Mouse (Mus musculus) limb, embryonic 10.5 days (tissue): ENCODE measurements around the gene Alg12. TPM values are rescaled to one million over a fixed set of nuclear protein-coding genes. Genes with fewer than 3 reads are reported as not detected.

Experiments
- DNase-seq: peaks from one replicate; pipeline ENCODE4 v3.0.0-alpha.2; 2017; ENCODE audit warnings: low spot score
- H3K27ac ChIP-seq: fragments of 300-500 bp; sonication (generic); 2 replicates; pipeline ENCODE4 v1.5.1; 2016; ENCODE audit warnings: mild to moderate bottlenecking
- H3K27me3 ChIP-seq: fragments of 300-500 bp; sonication (generic); 2 replicates; pipeline ENCODE4 v1.6.1; 2016; ENCODE audit warnings: low read depth, mild to moderate bottlenecking; ENCODE audit not compliant: poor library complexity, severe bottlenecking
- H3K36me3 ChIP-seq: fragments of 300-500 bp; sonication (generic); 2 replicates; pipeline ENCODE4 v1.6.1; 2016; ENCODE audit warnings: mild to moderate bottlenecking, moderate library complexity
- H3K4me1 ChIP-seq: fragments of 300-500 bp; sonication (generic); 2 replicates; pipeline ENCODE4 v1.6.1; 2016
- H3K4me3 ChIP-seq: fragments of 300-500 bp; sonication (generic); 2 replicates; pipeline ENCODE4 v1.5.1; 2016; ENCODE audit warnings: mild to moderate bottlenecking, moderate library complexity
- H3K9me3 ChIP-seq: fragments of 300-500 bp; sonication (generic); replicated peaks from 2 replicates; pipeline ENCODE4 v1.6.1; 2016; ENCODE audit warnings: mild to moderate bottlenecking
- WGBS: fragments of 180-500 bp; shearing (Covaris S2); methylation state at CpG from one replicate; pipeline ENCODE4 v1.1.7; 2016; 5-methylcytosine and 5-hydroxymethylcytosine counted together
- polyA plus RNA-seq: library from polyadenylated mRNA; unstranded; fragments of >200 nt; fragmentation: Nextera tagmentation; extraction: Ambion mirVana; gene quantifications from 2 replicates; pipeline ENCODE4 v1.2.1, GENCODE M21; 2016

Alg12 gene
- polyA plus RNA-seq, 1 experiment from 2014 or later: 12.3 TPM

- 91% methylated on average over 3 of the region's 3 CpGs for WGBS
- Histone ChIP-seq H3K36me3 (peaks cover 20% of the 10 kb centered on the region), H3K9me3 (no peaks in the 10 kb centered on the region), H3K27ac (peak overlapping the region; percentile 96; the same call in 1 of the 2 replicates), H3K27me3 (no peaks in the 10 kb centered on the region), H3K4me3 (no peak overlapping the region), H3K4me1 (peaks cover 54% of the 10 kb centered on the region)
- DNase-seq: no peak
These were observed 41.7 kb upstream of the Alg12 start for GRCm38 (mm10) chr15:88860781-88861180.

- no peak overlapping the region for H3K27ac ChIP-seq
- H3K4me3 ChIP-seq: no peak overlapping the region
- no peaks in the 10 kb centered on the region for H3K27me3 ChIP-seq
- peaks cover 51% of the 10 kb centered on the region for H3K4me1 ChIP-seq
- H3K36me3 ChIP-seq: peaks cover 6% of the 10 kb centered on the region
- DNase-seq: no peak
- no peaks in the 10 kb centered on the region for H3K9me3 ChIP-seq
- WGBS: 75% methylated on average over 8 of the region's 8 CpGs
These were observed 40.3 kb upstream of the Alg12 start for GRCm38 (mm10) chr15:88859206-88859970.

GRCm38 (mm10) chr15:88858707-88859106 lies 39.6 kb upstream of the Alg12 start:
- WGBS: 75% methylated on average over 2 of the region's 2 CpGs
- H3K4me1 ChIP-seq: peaks cover 49% of the 10 kb centered on the region
- H3K27me3 ChIP-seq: no peaks in the 10 kb centered on the region
- no peak overlapping the region for H3K4me3 ChIP-seq
- H3K9me3 ChIP-seq: no peaks in the 10 kb centered on the region
- no peak overlapping the region; the same call in 1 of the 2 replicates for H3K27ac ChIP-seq
- no peaks in the 10 kb centered on the region; the same call in 1 of the 2 replicates for H3K36me3 ChIP-seq
- DNase-seq: no peak

GRCm38 (mm10) chr15:88858141-88858541 lies 39.0 kb upstream of the Alg12 start:
- Histone ChIP-seq H3K27me3 (no peaks in the 10 kb centered on the region), H3K36me3 (no peaks in the 10 kb centered on the region; the same call in 1 of the 2 replicates), H3K4me3 (no peak overlapping the region), H3K27ac (peak overlapping the region; percentile 31; the same call in 1 of the 2 replicates), H3K4me1 (peaks cover 43% of the 10 kb centered on the region), H3K9me3 (no peaks in the 10 kb centered on the region)
- WGBS: 90% methylated on average over 3 of the region's 3 CpGs
- no peak for DNase-seq

GRCm38 (mm10) chr15:88857361-88857760 lies 38.2 kb upstream of the Alg12 start:
- Histone ChIP-seq H3K27me3 (no peaks in the 10 kb centered on the region), H3K4me1 (peaks cover 35% of the 10 kb centered on the region), H3K4me3 (no peak overlapping the region), H3K36me3 (no peaks in the 10 kb centered on the region), H3K27ac (no peak overlapping the region), H3K9me3 (no peaks in the 10 kb centered on the region)
- WGBS: 92% methylated on average over 7 of the region's 7 CpGs
- DNase-seq: no peak

GRCm38 (mm10) chr15:88856613-88857012 lies 37.5 kb upstream of the Alg12 start:
- no peak overlapping the region for H3K27ac ChIP-seq
- DNase-seq: no peak
- no peaks in the 10 kb centered on the region for H3K36me3 ChIP-seq
- no peaks in the 10 kb centered on the region for H3K9me3 ChIP-seq
- WGBS: 86% methylated on average over 5 of the region's 5 CpGs
- H3K4me1 ChIP-seq: peaks cover 29% of the 10 kb centered on the region
- H3K4me3 ChIP-seq: no peak overlapping the region
- H3K27me3 ChIP-seq: no peaks in the 10 kb centered on the region

- 77% methylated on average over 6 of the region's 6 CpGs for WGBS
- peaks cover 26% of the 10 kb centered on the region for H3K4me1 ChIP-seq
- DNase-seq: no peak
- no peaks in the 10 kb centered on the region for H3K36me3 ChIP-seq
- H3K27ac ChIP-seq: peak overlapping the region; percentile 36; the same call in 1 of the 2 replicates
- no peak overlapping the region for H3K4me3 ChIP-seq
- H3K9me3 ChIP-seq: no peaks in the 10 kb centered on the region
- no peaks in the 10 kb centered on the region for H3K27me3 ChIP-seq
These were observed 36.8 kb upstream of the Alg12 start for GRCm38 (mm10) chr15:88855896-88856417.

GRCm38 (mm10) chr15:88854969-88855830 lies 36.1 kb upstream of the Alg12 start:
- peak overlapping the region; percentile 30 for H3K27ac ChIP-seq
- no peaks in the 10 kb centered on the region for H3K27me3 ChIP-seq
- no peaks in the 10 kb centered on the region for H3K36me3 ChIP-seq
- H3K9me3 ChIP-seq: no peaks in the 10 kb centered on the region
- no peak overlapping the region for H3K4me3 ChIP-seq
- peaks cover 34% of the 10 kb centered on the region for H3K4me1 ChIP-seq
- 81% methylated on average over 15 of the region's 15 CpGs for WGBS
- no peak for DNase-seq

- H3K9me3 ChIP-seq: no peaks in the 10 kb centered on the region
- no peaks in the 10 kb centered on the region for H3K36me3 ChIP-seq
- 65% methylated on average over 6 of the region's 6 CpGs for WGBS
- H3K27me3 ChIP-seq: no peaks in the 10 kb centered on the region
- peak overlapping the region; percentile 30; the same call in 1 of the 2 replicates for H3K27ac ChIP-seq
- peaks cover 33% of the 10 kb centered on the region for H3K4me1 ChIP-seq
- DNase-seq: no peak
- no peak overlapping the region for H3K4me3 ChIP-seq
These were observed 35.2 kb upstream of the Alg12 start for GRCm38 (mm10) chr15:88854119-88854968.

GRCm38 (mm10) chr15:88853106-88853505 lies 34.0 kb upstream of the Alg12 start:
- DNase-seq: no peak
- H3K4me1 ChIP-seq: peaks cover 29% of the 10 kb centered on the region
- no peaks in the 10 kb centered on the region for H3K27me3 ChIP-seq
- H3K36me3 ChIP-seq: no peaks in the 10 kb centered on the region
- no peaks in the 10 kb centered on the region for H3K9me3 ChIP-seq
- H3K4me3 ChIP-seq: no peak overlapping the region
- WGBS: 85% methylated on average over 9 of the region's 9 CpGs
- no peak overlapping the region for H3K27ac ChIP-seq

GRCm38 (mm10) chr15:88851507-88852149 lies 32.5 kb upstream of the Alg12 start:
- H3K4me1 ChIP-seq: peaks cover 29% of the 10 kb centered on the region
- no peak overlapping the region for H3K27ac ChIP-seq
- no peaks in the 10 kb centered on the region for H3K9me3 ChIP-seq
- H3K4me3 ChIP-seq: no peak overlapping the region
- no peaks in the 10 kb centered on the region for H3K27me3 ChIP-seq
- no peak for DNase-seq
- H3K36me3 ChIP-seq: no peaks in the 10 kb centered on the region
- 82% methylated on average over 10 of the region's 10 CpGs for WGBS

- Histone ChIP-seq H3K27ac (0 out of 2 replicates have a peak overlapping the region, but pooled peaks have one; percentile 42), H3K4me1 (peaks cover 29% of the 10 kb centered on the region), H3K9me3 (no peaks in the 10 kb centered on the region), H3K36me3 (no peaks in the 10 kb centered on the region), H3K4me3 (no peak overlapping the region), H3K27me3 (no peaks in the 10 kb centered on the region)
- 65% methylated on average over 3 of the region's 3 CpGs for WGBS
- no peak for DNase-seq
These were observed 32.0 kb upstream of the Alg12 start for GRCm38 (mm10) chr15:88851076-88851475.
